Comparison of ENCODE assay signal across 26 mouse cellular contexts in genomic region chr6:80079290-80079689, GRCm38 (mm10).
DNase-seq lines count a peak whose midpoint lies in the region; ATAC-seq and TF ChIP-seq lines count a peak whose summit lies in the region.
"Had no signal": no experiment of that assay in that cellular context is flagged by ENCODE, and none has a peak within 500 bp of the region (broad histone marks: within the 10 kb centered on the region; RNA-seq: fewer than 3 reads in every experiment).

No protein-coding gene starts in this region.

- H3K4me1 ChIP-seq in forebrain, embryonic 15.5 days: 0 out of 2 replicates have a peak, but pooled peaks cover 6% of the 10 kb centered on the region
- no peaks in the 10 kb centered on the region for H3K4me1 ChIP-seq in forebrain, postnatal 0 days (ENCODE audit: insufficient read depth)
- H3K4me1 ChIP-seq: heart, embryonic 13.5 days; hindbrain, embryonic 12.5 days; intestine, embryonic 15.5 days; liver, embryonic 13.5 days; neural tube, embryonic 12.5 days had no signal

- no peaks in the 10 kb centered on the region for H3K9me3 ChIP-seq in forebrain, embryonic 15.5 days
- no peaks in the 10 kb centered on the region for H3K9me3 ChIP-seq in forebrain, postnatal 0 days (ENCODE audit: low read length)
- H3K9me3 ChIP-seq: heart, embryonic 13.5 days; hindbrain, embryonic 12.5 days; intestine, embryonic 15.5 days; liver, embryonic 13.5 days; midbrain, embryonic 13.5 days; neural tube, embryonic 12.5 days had no signal

- H3K27me3 ChIP-seq in forebrain, embryonic 15.5 days: no peaks in the 10 kb centered on the region
- H3K27me3 ChIP-seq in forebrain, postnatal 0 days (ENCODE audit: insufficient read depth, low read length): no peaks in the 10 kb centered on the region
- H3K27me3 ChIP-seq: CH12.LX; heart, embryonic 13.5 days; hindbrain, embryonic 12.5 days; intestine, embryonic 15.5 days; liver, embryonic 13.5 days; midbrain, embryonic 13.5 days; neural tube, embryonic 12.5 days had no signal

- TF ChIP-seq CTCF in forebrain, postnatal 0 days (IDR thresholded peaks at IDR 0.05; ENCODE audit: low read depth): no peak

- no peak overlapping the region for H3K4me3 ChIP-seq in forebrain, embryonic 15.5 days
- H3K4me3 ChIP-seq in forebrain, postnatal 0 days (ENCODE audit: low read depth, low read length): no peak overlapping the region
- H3K4me3 ChIP-seq: heart, adult 2 months; heart, embryonic 13.5 days; hindbrain, embryonic 12.5 days; intestine, embryonic 15.5 days; liver, embryonic 13.5 days; midbrain, embryonic 13.5 days; neural tube, embryonic 12.5 days had no signal

- no peak for DNase-seq in forebrain, postnatal 0 days
- peak; percentile 9 to 38 for DNase-seq in layer of hippocampus, postnatal 10 days (ENCODE audit: low spot score in 2 of 2)
- no peak for DNase-seq in layer of hippocampus, postnatal 25 days (ENCODE audit: extremely low spot score in 1 of 2, low spot score in 1 of 2)
- peak; percentile 7 for DNase-seq in right cerebral cortex, postnatal 14 days
- no peak for DNase-seq in right cerebral cortex, postnatal 25 days
- DNase-seq in kidney, adult 11 months: no peak
- DNase-seq: adrenal gland, adult 2 months; B cell, adult 2 months; cerebellum, adult 2 months; cerebellum, postnatal 36 days; gastrocnemius, postnatal 25 days; heart, adult 2 months; kidney, adult 9 months; kidney, postnatal 14 days; left cerebral cortex, postnatal 4 days; liver, embryonic 13.5 days; lung, adult 2 months had no signal

- no peaks in the 10 kb centered on the region for H3K36me3 ChIP-seq in forebrain, embryonic 15.5 days
- H3K36me3 ChIP-seq in forebrain, postnatal 0 days (ENCODE audit: insufficient read depth): no peaks in the 10 kb centered on the region
- H3K36me3 ChIP-seq: G1E; heart, embryonic 13.5 days; hindbrain, embryonic 12.5 days; intestine, embryonic 15.5 days; liver, embryonic 13.5 days; midbrain, embryonic 13.5 days; neural tube, embryonic 12.5 days had no signal

- H3K9ac ChIP-seq in forebrain, embryonic 15.5 days (replicated peaks): no peak overlapping the region
- H3K9ac ChIP-seq in forebrain, postnatal 0 days: no peak overlapping the region
- H3K9ac ChIP-seq: heart, embryonic 13.5 days; hindbrain, embryonic 12.5 days; intestine, embryonic 15.5 days; liver, embryonic 13.5 days; midbrain, embryonic 13.5 days; neural tube, embryonic 12.5 days had no signal

- no peak overlapping the region for H3K4me2 ChIP-seq in forebrain, embryonic 15.5 days (replicated peaks)
- no peak overlapping the region for H3K4me2 ChIP-seq in forebrain, postnatal 0 days (ENCODE audit: low read depth)
- H3K4me2 ChIP-seq: heart, embryonic 13.5 days; hindbrain, embryonic 12.5 days; intestine, embryonic 15.5 days; liver, embryonic 13.5 days; midbrain, embryonic 13.5 days; neural tube, embryonic 12.5 days had no signal

- ATAC-seq in forebrain, embryonic 15.5 days (replicated peaks): peak; percentile 59; the same call in 1 of the 2 replicates
- no peak for ATAC-seq in forebrain, postnatal 0 days
- ATAC-seq: intestine, embryonic 15.5 days; midbrain, embryonic 13.5 days had no signal

- 66% methylated on average over 6 of the region's 6 CpGs for WGBS in forebrain, embryonic 15.5 days
- WGBS in forebrain, postnatal 0 days: 62% methylated on average over 6 of the region's 6 CpGs

- peak overlapping the region; percentile 63 for H3K27ac ChIP-seq in forebrain, embryonic 15.5 days (replicated peaks)
- H3K27ac ChIP-seq in forebrain, postnatal 0 days (ENCODE audit: low read depth, low read length): no peak overlapping the region
- H3K27ac ChIP-seq: heart, adult 2 months; heart, embryonic 13.5 days; hindbrain, embryonic 12.5 days; intestine, embryonic 15.5 days; liver, embryonic 13.5 days; midbrain, embryonic 13.5 days; neural tube, embryonic 12.5 days; stomach, postnatal 0 days had no signal

Comparison
In these comparisons a context has a peak if more than half of its experiments do, and no peak if none do; other contexts are left out.
1. DNase-seq: peak in layer of hippocampus, postnatal 10 days (2 of 2) and right cerebral cortex, postnatal 14 days (single experiment); none in forebrain, postnatal 0 days (single experiment), layer of hippocampus, postnatal 25 days (0 of 2), right cerebral cortex, postnatal 25 days (single experiment) and kidney, adult 11 months (single experiment).